Mouse (Mus musculus): ENCODE results near the gene Nr5a1.
A peak's percentile ranks its signal among the peaks of the same experiment; 100 is the strongest.

Gene Nr5a1

GRCm38 (mm10) chr2:38714324-38714723, at the start of gene Nr5a1:
Nr5a1 (minus strand) TSS chr2:38714542.
- no peak for DNase-seq (ENCODE audit: low spot score in 2 of 2)

- no peak for DNase-seq (ENCODE audit: low spot score in 2 of 2)
Observed at GRCm38 (mm10) chr2:38739847-38740246, 25.5 kb upstream of the Nr5a1 start.

GRCm38 (mm10) chr2:38739410-38739809, 25.1 kb upstream of the Nr5a1 start:
- DNase-seq (ENCODE audit: low spot score in 2 of 2), result peak; percentile 56 to 85

GRCm38 (mm10) chr2:38738601-38739301, 24.4 kb upstream of the Nr5a1 start:
- no peak for DNase-seq (ENCODE audit: low spot score in 2 of 2)

- DNase-seq (ENCODE audit: low spot score in 2 of 2), result no peak
Observed at GRCm38 (mm10) chr2:38735740-38736139, 21.4 kb upstream of the Nr5a1 start.

- no peak for DNase-seq (ENCODE audit: low spot score in 2 of 2)
Observed at GRCm38 (mm10) chr2:38734721-38735120, 20.4 kb upstream of the Nr5a1 start.

GRCm38 (mm10) chr2:38730331-38730827, 16.0 kb upstream of the Nr5a1 start:
- DNase-seq (ENCODE audit: low spot score in 2 of 2), result no peak

GRCm38 (mm10) chr2:38725427-38725826, 11.1 kb upstream of the Nr5a1 start:
- DNase-seq (ENCODE audit: low spot score in 2 of 2), result no peak

- peak in 1 of 2 experiments; percentile 63 for DNase-seq (ENCODE audit: low spot score in 2 of 2)
Observed at GRCm38 (mm10) chr2:38723378-38723777, 9.0 kb upstream of the Nr5a1 start.

GRCm38 (mm10) chr2:38722076-38722475, 7.7 kb upstream of the Nr5a1 start:
- DNase-seq (ENCODE audit: low spot score in 2 of 2), result no peak

GRCm38 (mm10) chr2:38720661-38721060, 6.3 kb upstream of the Nr5a1 start:
- no peak for DNase-seq (ENCODE audit: low spot score in 2 of 2)

GRCm38 (mm10) chr2:38719354-38719753, 5.0 kb upstream of the Nr5a1 start:
- DNase-seq (ENCODE audit: low spot score in 2 of 2), result no peak

GRCm38 (mm10) chr2:38718676-38719075, 4.3 kb upstream of the Nr5a1 start:
- DNase-seq (ENCODE audit: low spot score in 2 of 2), result no peak

GRCm38 (mm10) chr2:38717436-38717835, 3.1 kb upstream of the Nr5a1 start:
- DNase-seq (ENCODE audit: low spot score in 2 of 2), result no peak

GRCm38 (mm10) chr2:38713596-38713995, 746 bp downstream of the Nr5a1 start:
- no peak for DNase-seq (ENCODE audit: low spot score in 2 of 2)

- no peak for DNase-seq (ENCODE audit: low spot score in 2 of 2)
Observed at GRCm38 (mm10) chr2:38712769-38713125, 1.6 kb downstream of the Nr5a1 start.

GRCm38 (mm10) chr2:38712076-38712768, 2.1 kb downstream of the Nr5a1 start:
- no peak for DNase-seq (ENCODE audit: low spot score in 2 of 2)

GRCm38 (mm10) chr2:38711421-38711861, 2.9 kb downstream of the Nr5a1 start:
- no peak for DNase-seq (ENCODE audit: low spot score in 2 of 2)

GRCm38 (mm10) chr2:38710304-38711241, 3.8 kb downstream of the Nr5a1 start:
- DNase-seq (ENCODE audit: low spot score in 2 of 2), result peak in 1 of 2 experiments; percentile 39

- no peak for DNase-seq (ENCODE audit: low spot score in 2 of 2)
Observed at GRCm38 (mm10) chr2:38708907-38709688, 5.2 kb downstream of the Nr5a1 start.

- DNase-seq (ENCODE audit: low spot score in 2 of 2), result no peak
Observed at GRCm38 (mm10) chr2:38706661-38707060, 7.7 kb downstream of the Nr5a1 start.
